In genomic region chr2:174859533-174859932, GRCm38 (mm10) we compare ENCODE assay signal across 9 mouse cellular contexts.
A peak's percentile ranks its signal among the peaks of the same experiment; 100 is the strongest.
DNase-seq lines count a peak whose midpoint lies in the region; ATAC-seq and TF ChIP-seq lines count a peak whose summit lies in the region.
"Had no signal": no experiment of that assay in that cellular context is flagged by ENCODE, and none has a peak within 500 bp of the region (broad histone marks: within the 10 kb centered on the region; RNA-seq: fewer than 3 reads in every experiment).

No protein-coding gene starts in this region.

- no peak overlapping the region for H3K4me3 ChIP-seq in MEL (ENCODE audit: control insufficient read depth in 1 of 2, insufficient read depth in 1 of 2, low read depth in 2 of 2, low read length in 2 of 2)
- no peak overlapping the region for H3K4me3 ChIP-seq in cortical plate, adult 2 months (ENCODE audit: insufficient read depth, low read length)
- H3K4me3 ChIP-seq in lung, embryonic 16.5 days (ENCODE audit: low read length) = no peak overlapping the region
- no peak overlapping the region for H3K4me3 ChIP-seq in stomach, embryonic 14.5 days (ENCODE audit: low read depth, low read length)

- H3K9me3 ChIP-seq in MEL (replicated peaks; ENCODE audit: insufficient read depth, low read length) = no peaks in the 10 kb centered on the region
- H3K9me3 ChIP-seq in lung, embryonic 16.5 days (ENCODE audit: control insufficient read depth, low read length) = no peaks in the 10 kb centered on the region
- no peaks in the 10 kb centered on the region for H3K9me3 ChIP-seq in stomach, embryonic 14.5 days (ENCODE audit: control insufficient read depth, low read depth, low read length)

- no peak for TF ChIP-seq POLR2A in MEL (IDR thresholded peaks at IDR 0.05; ENCODE audit: control insufficient read depth in 1 of 2, insufficient read depth in 1 of 2, low read depth in 1 of 2, low read length in 2 of 2, poor library complexity in 1 of 2)
- TF ChIP-seq POLR2A in cortical plate, adult 2 months (IDR thresholded peaks at IDR 0.05; ENCODE audit: extremely low read depth, insufficient read depth, low read length) = no peak

- DNase-seq in layer of hippocampus, adult 11-12 months (ENCODE audit: low spot score) = peak; percentile 16
- DNase-seq in layer of hippocampus, postnatal 14 days (ENCODE audit: low spot score in 2 of 2) = no peak
- DNase-seq in MEL (ENCODE audit: low read depth, low spot score) = peak; percentile 3
- no peak for DNase-seq in ovary, postnatal 14 days (ENCODE audit: low spot score)

- ATAC-seq in hematopoietic stem cell, adult 5-6 weeks (replicated peaks in 1 of 2; ENCODE audit: insufficient read depth in 1 of 2, low FRiP score in 2 of 2, low TSS enrichment in 1 of 2, low read depth in 1 of 2, poor library complexity in 2 of 2, severe bottlenecking in 2 of 2) = peak; percentile 38 to 54; a peak in 3 of 4 replicates
- no peak for ATAC-seq in lung, embryonic 16.5 days (ENCODE audit: low read depth)
- no peak for ATAC-seq in stomach, embryonic 14.5 days (ENCODE audit: insufficient number of reproducible peaks, insufficient read depth, low FRiP score, low read depth)

- H3K4me2 ChIP-seq in lung, embryonic 16.5 days (ENCODE audit: low read depth, low read length) = no peak overlapping the region
- H3K4me2 ChIP-seq in stomach, embryonic 14.5 days (replicated peaks; ENCODE audit: low read depth, low read length) = no peak overlapping the region

- H3K36me3 ChIP-seq in MEL (ENCODE audit: control insufficient read depth in 1 of 2, insufficient read depth in 2 of 2, low read length in 2 of 2) = no peaks in the 10 kb centered on the region
- no peaks in the 10 kb centered on the region for H3K36me3 ChIP-seq in lung, embryonic 16.5 days (ENCODE audit: control insufficient read depth, insufficient read depth, low read length)
- no peaks in the 10 kb centered on the region for H3K36me3 ChIP-seq in stomach, embryonic 14.5 days (ENCODE audit: control insufficient read depth, insufficient read depth, low read length)

- TF ChIP-seq EP300 in MEL (IDR thresholded peaks at IDR 0.05; ENCODE audit: low read depth in 1 of 2, low read length in 2 of 2) = no peak

- no peaks in the 10 kb centered on the region for H3K4me1 ChIP-seq in MEL (ENCODE audit: control insufficient read depth in 1 of 2, insufficient read depth in 2 of 2, low read length in 2 of 2)
- peaks cover 1% of the 10 kb centered on the region; the same call in 1 of the 2 replicates for H3K4me1 ChIP-seq in cortical plate, adult 2 months (ENCODE audit: control insufficient read depth, insufficient read depth, low read length)
- peaks cover 7% of the 10 kb centered on the region for H3K4me1 ChIP-seq in lung, embryonic 16.5 days (replicated peaks; ENCODE audit: control insufficient read depth, insufficient read depth, low read length)
- H3K4me1 ChIP-seq in stomach, embryonic 14.5 days (ENCODE audit: control insufficient read depth, insufficient read depth, low read length) = peaks cover 23% of the 10 kb centered on the region

- H3K27ac ChIP-seq in MEL (ENCODE audit: control insufficient read depth, low read depth, low read length) = no peak overlapping the region
- no peak overlapping the region for H3K27ac ChIP-seq in cortical plate, adult 2 months (ENCODE audit: insufficient read depth, low read length)
- H3K27ac ChIP-seq in lung, embryonic 16.5 days (ENCODE audit: low read length) = peak overlapping the region; percentile 74
- H3K27ac ChIP-seq in stomach, embryonic 14.5 days (ENCODE audit: low read length) = peak overlapping the region; percentile 86
- H3K27ac ChIP-seq: macrophage had no signal

- H3K27me3 ChIP-seq in MEL (ENCODE audit: control insufficient read depth in 1 of 2, insufficient read depth in 2 of 2, low read length in 2 of 2) = no peaks in the 10 kb centered on the region; a peak in 1 of 4 replicates
- no peaks in the 10 kb centered on the region for H3K27me3 ChIP-seq in lung, embryonic 16.5 days (ENCODE audit: control insufficient read depth, insufficient read depth, low read depth, low read length)
- H3K27me3 ChIP-seq in stomach, embryonic 14.5 days (ENCODE audit: control insufficient read depth, insufficient read depth, low read length) = no peaks in the 10 kb centered on the region

- 0 out of 2 replicates have a peak, but pooled peaks have one; percentile 5 for TF ChIP-seq RAD21 in MEL (IDR thresholded peaks at IDR 0.05; ENCODE audit: low read depth, low read length)

- no peaks in the 10 kb centered on the region for H3K79me2 ChIP-seq in MEL (ENCODE audit: control insufficient read depth, insufficient read depth, low read length, poor library complexity)

- no peak overlapping the region for H3K9ac ChIP-seq in MEL (ENCODE audit: control insufficient read depth, low read depth, low read length, poor library complexity, severe bottlenecking)
- no peak overlapping the region for H3K9ac ChIP-seq in lung, embryonic 16.5 days (ENCODE audit: low read length)
- H3K9ac ChIP-seq in stomach, embryonic 14.5 days (replicated peaks; ENCODE audit: low read depth, low read length) = no peak overlapping the region

- WGBS in lung, embryonic 16.5 days = 34% methylated on average over 7 of the region's 7 CpGs
- 35% methylated on average over 7 of the region's 7 CpGs for WGBS in stomach, embryonic 14.5 days

- TF ChIP-seq CTCF in MEL (IDR thresholded peaks at IDR 0.05 in 2 of 3, conservative IDR thresholded peaks at IDR 0.05 in 1 of 3; ENCODE audit: control insufficient read depth in 1 of 3, insufficient read depth in 1 of 3, low read depth in 2 of 3, low read length in 3 of 3, poor library complexity in 1 of 3, severe bottlenecking in 1 of 3) = peak; percentile 19 to 38 (median 34); a peak in 4 of 6 replicates
- peak; percentile 55 for TF ChIP-seq CTCF in cortical plate, adult 2 months (IDR thresholded peaks at IDR 0.05; ENCODE audit: extremely low read depth, insufficient read depth, low read length)

TF ChIP-seq in MEL, 35 proteins besides CTCF, POLR2A, EP300 and RAD21:
- no peak for TF ChIP-seq GABPA (IDR thresholded peaks at IDR 0.05; ENCODE audit: low read depth, low read length)
- TF ChIP-seq NRF1 (IDR thresholded peaks at IDR 0.05; ENCODE audit: insufficient read depth, low read depth, low read length, poor library complexity, severe bottlenecking) = no peak
- no peak for TF ChIP-seq MAZ (IDR thresholded peaks at IDR 0.05; ENCODE audit: low read depth, low read length)
- no peak for TF ChIP-seq ETS1 (IDR thresholded peaks at IDR 0.05; ENCODE audit: low read depth, low read length)
- TF ChIP-seq SMC3 (IDR thresholded peaks at IDR 0.05; ENCODE audit: low read depth, low read length) = peak; percentile 8; the same call in 1 of the 2 replicates
- TF ChIP-seq HCFC1 (IDR thresholded peaks at IDR 0.05; ENCODE audit: low read depth, low read length) = no peak
- no peak for TF ChIP-seq CHD1 (IDR thresholded peaks at IDR 0.05; ENCODE audit: low read depth, low read length)
- no peak for TF ChIP-seq JUND (IDR thresholded peaks at IDR 0.05; ENCODE audit: low read depth, low read length)

Comparison
In these comparisons a context has a peak if more than half of its experiments do, and no peak if none do; other contexts are left out.
1. DNase-seq: peak in layer of hippocampus, adult 11-12 months (single experiment) and MEL (single experiment); none in layer of hippocampus, postnatal 14 days (0 of 2) and ovary, postnatal 14 days (single experiment).
2. H3K27ac ChIP-seq: peak in lung, embryonic 16.5 days (single experiment) and stomach, embryonic 14.5 days (single experiment); none in MEL (single experiment) and cortical plate, adult 2 months (single experiment).
3. ATAC-seq: peak in hematopoietic stem cell, adult 5-6 weeks (2 of 2); none in lung, embryonic 16.5 days (single experiment) and stomach, embryonic 14.5 days (single experiment).